Mouse (Mus musculus) cortical plate, adult 2 months (tissue): ENCODE data around the gene Acvr2b.

ENCODE experiments used
- CTCF ChIP-seq: fragments of 200-500 bp; IDR thresholded peaks from 2 replicates; pipeline ENCODE4 v1.5.1; 2011; ENCODE audit warnings: mild to moderate bottlenecking, control low read depth, low read length; ENCODE audit not compliant: insufficient read depth; ENCODE audit errors: extremely low read depth
- POLR2A ChIP-seq: fragments of 200-500 bp; IDR thresholded peaks from 2 replicates; pipeline ENCODE4 v1.6.1; 2011; ENCODE audit warnings: mild to moderate bottlenecking, low read length, control low read depth; ENCODE audit not compliant: insufficient read depth; ENCODE audit errors: extremely low read depth

GRCm38 (mm10) chr9:119425976-119426415, 24.1 kb downstream of the Acvr2b start:
- TF ChIP-seq CTCF (no peak), POLR2A (no peak)
